Mouse (Mus musculus): Measurements from ENCODE around the gene Mpg.

- no peak for TF ChIP-seq POLR2A (IDR thresholded peaks at IDR 0.05; ENCODE audit: insufficient read depth, low read depth, low read length)
- TF ChIP-seq CTCF (IDR thresholded peaks at IDR 0.05; ENCODE audit: insufficient read depth, low read depth, low read length) = no peak
Observed at GRCm38 (mm10) chr11:32219287-32219686, 7.0 kb upstream of the Mpg start.
